Mouse (Mus musculus): ENCODE results near the gene Slc2a10.
"Not testable (repeated sequence)": the region's sequence is repeated elsewhere in the genome, so short reads cannot be mapped to it uniquely, and the experiment has no call there.

- peak; percentile 47 for TF ChIP-seq CTCF (IDR thresholded peaks at IDR 0.05)
- not testable (repeated sequence) for TF ChIP-seq EP300 (IDR thresholded peaks at IDR 0.05)
These were observed 46.8 kb downstream of the Slc2a10 start for GRCm38 (mm10) chr2:165550410-165550809.

Data from lung, postnatal 0 days (tissue).